Mouse (Mus musculus): ENCODE measurements around the gene Parl. TPM values are rescaled to one million over a fixed set of nuclear protein-coding genes. Genes with fewer than 3 reads are reported as not detected.

Gene Parl
- polyA plus RNA-seq, 1 experiment from 2014 or later: 95.2 TPM

DNA sequence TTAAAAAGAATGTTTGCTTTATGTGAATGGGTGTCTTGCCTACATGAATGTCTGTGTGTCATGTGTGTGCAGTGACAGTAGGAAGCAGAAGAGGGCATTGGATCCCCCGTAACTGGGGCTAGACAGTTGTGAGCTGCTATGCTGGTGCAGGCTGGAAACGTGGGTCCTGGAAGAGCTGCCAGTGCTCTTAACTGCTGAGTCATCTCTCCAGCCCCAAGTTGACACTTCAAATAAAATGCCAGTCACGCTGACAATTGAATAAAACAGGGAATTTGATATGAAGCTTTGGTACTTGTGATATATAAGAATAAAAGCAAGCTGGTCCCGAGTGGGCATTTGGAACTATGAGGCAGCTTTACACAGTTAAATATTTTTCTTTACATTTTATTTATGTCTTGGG, 21.9 kb downstream of the Parl start:
- H3K4me1 ChIP-seq: no peaks in the 10 kb centered on the region
- ATAC-seq (ENCODE audit: insufficient number of reproducible peaks, insufficient read depth, low FRiP score, low TSS enrichment): no peak
- H3K9ac ChIP-seq: no peak overlapping the region
- H3K27ac ChIP-seq: no peak overlapping the region
- no peak overlapping the region for H3K4me3 ChIP-seq
- peaks cover 64% of the 10 kb centered on the region for H3K36me3 ChIP-seq
- no peak overlapping the region for H3K4me2 ChIP-seq (replicated peaks)
- H3K9me3 ChIP-seq: no peaks in the 10 kb centered on the region
- H3K27me3 ChIP-seq: no peaks in the 10 kb centered on the region
- WGBS: 81% methylated on average over 4 of the region's 4 CpGs

DNA sequence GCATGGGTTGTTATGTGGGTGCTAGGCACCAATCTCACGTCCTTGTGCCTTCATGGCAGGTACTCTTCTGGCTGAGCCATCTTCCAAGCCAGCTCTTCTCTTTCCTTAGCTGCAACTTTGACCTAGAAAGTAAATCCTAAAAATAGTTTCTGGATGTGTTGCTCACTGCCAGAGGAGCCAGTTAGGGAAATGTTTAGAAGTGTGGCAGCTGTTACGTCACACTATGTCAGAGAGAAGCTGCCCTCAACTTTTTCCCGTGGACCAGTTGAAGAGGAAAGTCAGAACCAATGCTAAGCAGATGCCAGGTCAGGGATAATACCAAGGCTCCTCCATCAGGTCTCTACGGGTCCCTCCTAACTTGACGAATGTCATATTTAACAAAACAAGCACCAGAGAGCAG, 22.8 kb downstream of the Parl start:
- Histone ChIP-seq H3K27me3 (no peaks in the 10 kb centered on the region), H3K27ac (no peak overlapping the region), H3K4me2 (replicated peaks) (no peak overlapping the region), H3K9ac (no peak overlapping the region), H3K4me1 (no peaks in the 10 kb centered on the region), H3K36me3 (peaks cover 56% of the 10 kb centered on the region), H3K9me3 (no peaks in the 10 kb centered on the region), H3K4me3 (no peak overlapping the region)
- whole genome bisulfite sequencing: 94% methylated on average over 5 of the region's 5 CpGs
- no peak for ATAC-seq (ENCODE audit: insufficient number of reproducible peaks, insufficient read depth, low FRiP score, low TSS enrichment)

GRCm38 (mm10) chr16:20272994-20273393, 29.2 kb downstream of the Parl start:
- H3K9me3 ChIP-seq: no peaks in the 10 kb centered on the region
- H3K27me3 ChIP-seq: no peaks in the 10 kb centered on the region
- no peak overlapping the region for H3K9ac ChIP-seq
- no peak overlapping the region for H3K27ac ChIP-seq
- peaks cover 2% of the 10 kb centered on the region for H3K36me3 ChIP-seq
- 46% methylated on average over 3 of the region's 3 CpGs for WGBS
- H3K4me2 ChIP-seq (replicated peaks): no peak overlapping the region
- no peaks in the 10 kb centered on the region for H3K4me1 ChIP-seq
- ATAC-seq (ENCODE audit: insufficient number of reproducible peaks, insufficient read depth, low FRiP score, low TSS enrichment): no peak
- H3K4me3 ChIP-seq: no peak overlapping the region

DNA sequence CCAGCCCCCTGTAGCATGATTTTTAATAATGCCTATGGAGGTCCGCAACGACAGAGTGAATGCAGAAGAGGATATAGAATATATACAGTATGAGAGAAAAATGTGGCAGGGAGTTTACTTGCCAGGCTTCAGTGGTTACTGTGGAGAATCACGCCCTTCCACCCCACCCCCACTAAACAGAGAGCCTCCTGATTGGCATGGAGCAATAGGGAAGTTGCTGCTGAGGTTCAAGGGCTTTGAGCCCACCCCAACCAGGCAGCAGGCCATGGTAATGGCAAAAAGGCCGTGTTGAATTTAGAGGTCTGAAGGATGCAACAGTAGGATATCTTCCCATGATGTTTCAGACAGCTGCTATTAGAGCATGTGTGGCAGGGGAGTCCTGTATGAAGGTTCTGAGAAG, 30.8 kb downstream of the Parl start:
- no peak for ATAC-seq (ENCODE audit: insufficient number of reproducible peaks, insufficient read depth, low FRiP score, low TSS enrichment)
- no peaks in the 10 kb centered on the region for H3K36me3 ChIP-seq
- H3K27ac ChIP-seq: no peak overlapping the region
- 77% methylated on average over 4 of the region's 4 CpGs for WGBS
- H3K4me2 ChIP-seq (replicated peaks): no peak overlapping the region
- H3K4me1 ChIP-seq: no peaks in the 10 kb centered on the region
- no peaks in the 10 kb centered on the region for H3K9me3 ChIP-seq
- no peak overlapping the region for H3K4me3 ChIP-seq
- no peaks in the 10 kb centered on the region for H3K27me3 ChIP-seq
- H3K9ac ChIP-seq: no peak overlapping the region

- Histone ChIP-seq H3K4me1 (no peaks in the 10 kb centered on the region), H3K27me3 (no peaks in the 10 kb centered on the region), H3K4me2 (replicated peaks) (no peak overlapping the region), H3K27ac (no peak overlapping the region), H3K4me3 (no peak overlapping the region), H3K36me3 (no peaks in the 10 kb centered on the region), H3K9ac (no peak overlapping the region), H3K9me3 (no peaks in the 10 kb centered on the region)
- WGBS: 75% methylated on average over 7 of the region's 7 CpGs
- ATAC-seq (ENCODE audit: insufficient number of reproducible peaks, insufficient read depth, low FRiP score, low TSS enrichment): no peak
Observed at GRCm38 (mm10) chr16:20265089-20265488, 37.1 kb downstream of the Parl start.

DNA sequence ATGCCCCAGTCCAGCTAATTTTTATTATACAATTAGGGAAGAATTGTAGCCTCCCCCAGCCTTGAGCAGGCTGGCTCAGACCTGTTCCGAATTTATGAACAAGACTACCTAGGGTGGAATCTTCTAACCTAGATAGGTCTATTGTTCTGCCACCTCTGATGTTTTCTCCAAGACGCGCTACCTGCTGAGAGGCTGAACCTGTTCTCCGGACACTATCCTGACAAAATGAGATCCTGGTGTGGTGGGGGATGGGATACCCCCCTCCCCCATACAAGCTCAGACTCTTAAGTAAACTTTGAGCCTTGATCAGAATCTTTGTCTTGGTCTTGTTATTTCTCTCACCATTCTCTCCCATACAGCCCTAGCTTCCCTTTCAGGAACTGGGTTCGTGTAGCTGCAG, 44.3 kb downstream of the Parl start:
- no peaks in the 10 kb centered on the region for H3K4me1 ChIP-seq
- 83% methylated on average over 5 of the region's 5 CpGs for WGBS
- no peak overlapping the region for H3K27ac ChIP-seq
- no peak overlapping the region for H3K4me2 ChIP-seq (replicated peaks)
- H3K9me3 ChIP-seq: no peaks in the 10 kb centered on the region
- no peaks in the 10 kb centered on the region for H3K27me3 ChIP-seq
- no peaks in the 10 kb centered on the region for H3K36me3 ChIP-seq
- ATAC-seq (ENCODE audit: insufficient number of reproducible peaks, insufficient read depth, low FRiP score, low TSS enrichment): no peak
- H3K9ac ChIP-seq: no peak overlapping the region
- H3K4me3 ChIP-seq: no peak overlapping the region

DNA sequence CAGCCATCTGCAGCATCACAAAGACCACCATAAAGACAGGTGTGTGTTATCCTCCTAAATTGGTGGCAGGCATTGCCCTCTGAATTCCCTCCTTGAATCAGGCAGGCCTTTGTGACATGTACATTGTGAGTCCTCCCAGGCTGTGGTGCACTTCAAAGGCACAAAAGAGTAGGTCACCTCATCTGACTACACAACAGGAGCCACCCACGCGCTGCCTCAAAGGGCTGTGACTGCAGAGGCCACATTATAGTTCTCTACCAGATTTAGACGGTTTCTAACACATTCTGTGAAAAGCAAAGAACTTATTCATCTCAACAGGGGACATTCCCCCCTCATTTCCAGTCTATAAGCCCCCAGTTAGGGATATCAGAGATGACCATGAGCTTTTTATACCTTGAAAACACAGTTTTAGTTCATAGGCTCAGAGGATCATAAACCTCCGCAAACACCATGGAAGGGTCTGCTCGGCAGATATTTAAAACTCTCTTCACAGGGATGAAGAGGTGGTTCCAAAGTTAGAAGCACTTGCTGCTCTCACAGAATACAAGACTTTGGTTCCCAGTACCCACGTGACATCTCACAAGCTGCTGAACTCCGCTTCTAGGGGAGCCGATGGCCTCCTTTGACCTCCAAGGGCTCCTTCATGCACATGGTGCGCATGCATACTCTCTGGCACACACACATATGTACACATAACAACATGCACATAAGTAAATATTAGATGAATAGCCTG, 53.6 kb downstream of the Parl start:
- Histone ChIP-seq H3K4me1 (no peaks in the 10 kb centered on the region), H3K9ac (no peak overlapping the region), H3K9me3 (no peaks in the 10 kb centered on the region), H3K27me3 (no peaks in the 10 kb centered on the region), H3K4me2 (replicated peaks) (no peak overlapping the region), H3K27ac (no peak overlapping the region), H3K4me3 (no peak overlapping the region), H3K36me3 (no peaks in the 10 kb centered on the region)
- no peak for ATAC-seq (ENCODE audit: insufficient number of reproducible peaks, insufficient read depth, low FRiP score, low TSS enrichment)
- 90% methylated on average over 9 of the region's 9 CpGs for WGBS

DNA sequence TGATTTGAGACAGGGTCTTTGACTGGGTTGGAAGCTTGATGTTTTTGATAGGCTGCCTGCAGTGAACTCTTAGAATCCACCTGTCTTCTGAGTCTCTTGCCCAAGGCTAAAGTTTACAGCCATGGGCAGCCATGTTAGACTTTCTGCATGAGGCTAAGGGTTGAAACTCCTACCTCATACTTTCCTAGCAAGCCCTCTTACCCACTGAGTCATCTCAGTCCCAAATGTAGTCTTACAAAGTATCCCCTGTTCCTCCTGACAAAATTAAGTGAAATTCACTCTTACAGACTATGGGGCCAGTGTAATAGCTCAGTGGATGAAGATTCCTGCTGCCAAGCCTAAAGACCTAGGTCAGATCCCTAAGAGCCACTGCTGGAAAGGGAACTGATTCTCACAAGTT, 55.1 kb downstream of the Parl start:
- no peaks in the 10 kb centered on the region for H3K9me3 ChIP-seq
- no peak overlapping the region for H3K9ac ChIP-seq
- H3K27ac ChIP-seq: no peak overlapping the region
- H3K4me3 ChIP-seq: no peak overlapping the region
- no peak for ATAC-seq (ENCODE audit: insufficient number of reproducible peaks, insufficient read depth, low FRiP score, low TSS enrichment)
- H3K36me3 ChIP-seq: no peaks in the 10 kb centered on the region
- H3K4me2 ChIP-seq (replicated peaks): no peak overlapping the region
- no peaks in the 10 kb centered on the region for H3K4me1 ChIP-seq
- H3K27me3 ChIP-seq: no peaks in the 10 kb centered on the region

DNA sequence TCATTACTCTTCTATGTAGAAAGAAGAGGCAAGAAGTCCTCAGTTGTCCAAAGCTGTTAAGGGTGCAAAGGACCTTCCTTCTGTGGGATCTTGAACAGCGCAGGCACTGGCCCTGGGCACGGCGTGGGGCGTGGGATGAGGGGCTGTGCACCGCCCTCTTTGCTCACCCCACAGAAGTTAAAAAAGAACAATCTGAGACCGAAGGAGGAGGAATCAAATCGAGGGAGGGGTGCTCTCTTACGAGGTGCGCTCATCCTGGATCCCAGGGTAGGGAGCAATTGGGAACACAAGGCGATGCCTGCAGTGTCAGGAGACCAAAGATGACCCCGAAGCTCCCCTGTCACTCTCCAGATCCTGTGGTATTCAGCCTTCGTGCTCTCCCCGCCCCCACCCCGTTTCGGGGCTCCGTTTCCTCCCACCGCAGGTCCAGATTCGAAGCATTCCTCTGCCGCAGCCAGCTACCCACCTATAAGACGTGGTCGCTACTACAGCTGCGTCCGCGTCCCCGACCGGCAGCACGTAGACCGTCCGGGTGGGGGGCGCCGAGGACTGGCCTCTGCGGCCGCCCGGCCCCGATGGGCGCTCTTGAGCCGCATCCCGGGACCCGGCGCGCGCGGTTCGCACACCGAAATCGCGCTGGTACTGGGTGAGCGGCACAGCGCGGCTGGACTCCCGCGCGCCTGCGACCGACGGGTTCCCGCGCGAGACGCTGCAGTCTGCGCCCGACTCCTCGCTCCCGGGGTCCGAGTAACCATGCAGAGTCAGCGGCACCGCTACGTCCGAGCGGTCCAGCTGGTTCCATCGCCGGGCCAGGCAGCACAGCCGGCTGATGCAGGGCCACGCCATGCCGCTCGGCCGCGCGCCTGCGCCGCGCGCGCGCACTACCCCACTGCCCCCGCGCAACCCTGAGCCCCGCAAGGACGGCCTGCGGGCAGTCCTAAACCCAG, 61.4 kb downstream of the Parl start, which contains the start of gene Map6d1:
Gene Map6d1, minus strand, starts transcription at position 891 of the 947 bp plus-strand sequence.
- 0 out of 2 replicates have a peak within 1 kb of the TSS, but pooled peaks have one; percentile 30 for H3K27ac ChIP-seq

GRCm38 (mm10) chr16:20238646-20239045, 63.5 kb downstream of the Parl start:
- Histone ChIP-seq H3K27me3 (0 out of 2 replicates have a peak, but pooled peaks cover 5% of the 10 kb centered on the region), H3K4me1 (peaks cover 5% of the 10 kb centered on the region), H3K9me3 (no peaks in the 10 kb centered on the region), H3K9ac (no peak overlapping the region), H3K4me2 (replicated peaks) (no peak overlapping the region), H3K27ac (no peak overlapping the region), H3K36me3 (0 out of 2 replicates have a peak, but pooled peaks cover 8% of the 10 kb centered on the region), H3K4me3 (no peak overlapping the region)
- ATAC-seq (ENCODE audit: insufficient number of reproducible peaks, insufficient read depth, low FRiP score, low TSS enrichment): no peak
- WGBS: 76% methylated on average over 4 of the region's 4 CpGs

More for the DNA sequence above, 61.4 kb downstream of the Parl start, which contains the start of gene Map6d1:
- peaks cover 5% of the 10 kb centered on the region for H3K4me1 ChIP-seq
- H3K4me3 ChIP-seq: peak within 1 kb of the TSS; percentile 72
- H3K9ac ChIP-seq: peak within 1 kb of the TSS; percentile 60
- peak; percentile 78 for ATAC-seq (ENCODE audit: insufficient number of reproducible peaks, insufficient read depth, low FRiP score, low TSS enrichment)
- H3K27me3 ChIP-seq: 0 out of 2 replicates have a peak, but pooled peaks cover 5% of the 10 kb centered on the region
- no peaks in the 10 kb centered on the region for H3K36me3 ChIP-seq
- H3K4me2 ChIP-seq (replicated peaks): peak within 1 kb of the TSS; percentile 73
- under 1% methylated on average over 90 of the region's 90 CpGs for WGBS
- H3K9me3 ChIP-seq: no peaks in the 10 kb centered on the region

DNA sequence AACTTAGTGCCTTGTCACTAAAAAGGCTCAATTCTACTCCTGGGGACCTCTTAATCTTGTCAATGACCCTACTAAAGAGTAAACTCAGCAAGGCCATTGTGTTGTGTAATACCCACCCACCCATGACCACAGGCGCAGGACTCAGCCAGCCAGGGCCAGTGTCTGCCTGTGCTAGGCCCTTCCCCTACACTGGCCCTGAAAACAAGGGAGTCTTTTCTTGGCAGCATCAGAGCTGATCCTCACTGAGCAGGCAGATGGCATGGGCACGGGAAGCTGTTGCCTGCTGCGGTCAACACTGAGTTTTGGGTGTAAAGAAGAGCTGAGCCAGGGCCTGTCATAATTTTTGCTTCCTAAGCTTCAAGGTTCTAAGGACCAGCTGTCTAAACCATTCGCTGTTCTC, 64.8 kb downstream of the Parl start:
- H3K4me1 ChIP-seq: peaks cover 5% of the 10 kb centered on the region
- no peak overlapping the region for H3K4me2 ChIP-seq (replicated peaks)
- no peaks in the 10 kb centered on the region for H3K9me3 ChIP-seq
- no peak overlapping the region for H3K27ac ChIP-seq
- H3K36me3 ChIP-seq: peaks cover 11% of the 10 kb centered on the region; the same call in 1 of the 2 replicates
- no peak overlapping the region for H3K4me3 ChIP-seq
- no peak overlapping the region for H3K9ac ChIP-seq
- 0 out of 2 replicates have a peak, but pooled peaks cover 5% of the 10 kb centered on the region for H3K27me3 ChIP-seq
- ATAC-seq (ENCODE audit: insufficient number of reproducible peaks, insufficient read depth, low FRiP score, low TSS enrichment): no peak
- 57% methylated on average over 4 of the region's 4 CpGs for WGBS

Data from embryonic facial prominence, embryonic 12.5 days (tissue).